Mouse (Mus musculus) liver, embryonic 15.5 days (tissue): Measurements from ENCODE around the gene Il17d. TPM values are rescaled to one million over a fixed set of nuclear protein-coding genes. Genes with fewer than 3 reads are reported as not detected.

ENCODE experiments used
- polyA plus RNA-seq: library from polyadenylated mRNA; unstranded; fragments of >200 nt; fragmentation: Nextera tagmentation; extraction: Ambion mirVana; gene quantifications from 2 replicates; pipeline ENCODE4 v1.2.1, GENCODE M21; 2015

The Il17d gene
- polyA plus RNA-seq, 1 experiment from 2014 or later, result 0.26 TPM

Other genes with a start within 250 kb of the Il17d start
- 6.9 and 8.7 TPM in 2 replicates for gene Cryl1, start 126.2 kb upstream of the Il17d start, polyA plus RNA-seq
- 1.2 and 1.7 TPM in 2 replicates for gene Ift88, start 100.7 kb upstream of the Il17d start, polyA plus RNA-seq
- 29.1 and 30.3 TPM in 2 replicates for gene Eef1akmt1, start 46.8 kb downstream of the Il17d start, polyA plus RNA-seq
- gene Xpo4, start 140.7 kb downstream of the Il17d start, polyA plus RNA-seq, result 11.8 and 11.9 TPM in 2 replicates
- gene Gm49361, start 221.3 kb downstream of the Il17d start, polyA plus RNA-seq, result not detected in 2 replicates
- 5.5 and 5.8 TPM in 2 replicates for gene Lats2, start 233.6 kb downstream of the Il17d start, polyA plus RNA-seq